Mouse (Mus musculus) embryonic facial prominence, embryonic 11.5 days (tissue): Measurements from ENCODE around the gene Ppcs. TPM values are rescaled to one million over a fixed set of nuclear protein-coding genes. Genes with fewer than 3 reads are reported as not detected.

Source experiments
- ATAC-seq: fragments of 200-750 bp; cut with Nextera tagmentation; replicated peaks from 2 replicates; pipeline ENCODE4 v1.8.0; 2017; ENCODE audit warnings: low read depth; ENCODE audit not compliant: insufficient number of reproducible peaks, low FRiP score, low TSS enrichment
- DNase-seq: peaks from one replicate; pipeline ENCODE4 v3.0.0-alpha.2; 2015; ENCODE audit warnings: low spot score
- H3K27ac ChIP-seq: fragments of 300-500 bp; sonication (generic); replicated peaks from 2 replicates; pipeline ENCODE4 v1.5.1; 2014; ENCODE audit warnings: mild to moderate bottlenecking, low read depth, low read length, control low read depth
- H3K27me3 ChIP-seq: fragments of 300-500 bp; sonication (generic); 2 replicates; pipeline ENCODE4 v1.6.1; 2014; ENCODE audit warnings: mild to moderate bottlenecking, low read length, moderate library complexity, mixed read lengths; ENCODE audit not compliant: control insufficient read depth, insufficient read depth
- H3K36me3 ChIP-seq: fragments of 300-500 bp; sonication (generic); replicated peaks from 2 replicates; pipeline ENCODE4 v1.6.1; 2014; ENCODE audit warnings: low read depth, mild to moderate bottlenecking, low read length, moderate library complexity, mixed read lengths; ENCODE audit not compliant: control insufficient read depth, insufficient read depth
- H3K4me1 ChIP-seq: fragments of 300-500 bp; sonication (generic); 2 replicates; pipeline ENCODE4 v1.6.1; 2014; ENCODE audit warnings: low read length, mixed read lengths; ENCODE audit not compliant: control insufficient read depth, insufficient read depth
- H3K4me2 ChIP-seq: fragments of 300-500 bp; sonication (generic); 2 replicates; pipeline ENCODE4 v1.6.1; 2014; ENCODE audit warnings: low read depth, mild to moderate bottlenecking, control low read depth, low read length, moderate library complexity
- H3K4me3 ChIP-seq: fragments of 300-500 bp; sonication (generic); 2 replicates; pipeline ENCODE4 v1.5.1; 2014; ENCODE audit warnings: low read depth, low read length, control low read depth
- H3K9ac ChIP-seq: fragments of 300-500 bp; sonication (generic); replicated peaks from 2 replicates; pipeline ENCODE4 v1.6.1; 2014; ENCODE audit warnings: mild to moderate bottlenecking, control low read depth, low read length
- H3K9me3 ChIP-seq: fragments of 300-500 bp; sonication (generic); replicated peaks from 2 replicates; pipeline ENCODE4 v1.6.1; 2016; ENCODE audit warnings: mild to moderate bottlenecking, low read length, inconsistent platforms, mixed read lengths; ENCODE audit not compliant: control insufficient read depth
- WGBS: fragments of 180-500 bp; shearing (Covaris S2); extraction: QIAGEN DNeasy Blood & Tissue Kit; methylation state at CpG from one replicate; pipeline ENCODE4 v1.1.7; 2014; 5-methylcytosine and 5-hydroxymethylcytosine counted together
- polyA plus RNA-seq: library from polyadenylated mRNA; unstranded; fragments of >200 nt; fragmentation: Nextera tagmentation; extraction: Ambion mirVana; gene quantifications from 2 replicates; pipeline ENCODE4 v1.2.1, GENCODE M21; 2014

Gene Ppcs
- polyA plus RNA-seq, 1 experiment from 2014 or later: 34.3 TPM

GRCm38 (mm10) chr4:119417270-119417669 is 5.0 kb downstream of the Ppcs start:
- Histone ChIP-seq H3K36me3 (no peaks in the 10 kb centered on the region), H3K27me3 (no peaks in the 10 kb centered on the region), H3K4me3 (no peak overlapping the region), H3K4me1 (no peaks in the 10 kb centered on the region; the same call in 1 of the 2 replicates), H3K9me3 (no peaks in the 10 kb centered on the region), H3K9ac (no peak overlapping the region), H3K4me2 (no peak overlapping the region), H3K27ac (no peak overlapping the region)
- 86% methylated on average over 3 of the region's 3 CpGs for WGBS
- DNase-seq: no peak
- ATAC-seq: no peak

GRCm38 (mm10) chr4:119415072-119415753 is 7.0 kb downstream of the Ppcs start, which contains the start of gene Ccdc30:
TSS of gene Ccdc30 (minus strand) at chr4:119415521.
- Histone ChIP-seq H3K9me3 (no peaks in the 10 kb centered on the region), H3K4me2 (peak within 1 kb of the TSS; percentile 86), H3K4me1 (no peaks in the 10 kb centered on the region), H3K36me3 (no peaks in the 10 kb centered on the region), H3K27me3 (no peaks in the 10 kb centered on the region), H3K9ac (peak within 1 kb of the TSS; percentile 59), H3K27ac (no peak within 1 kb of the TSS), H3K4me3 (peak within 1 kb of the TSS; percentile 44)
- WGBS: under 1% methylated on average over 49 of the region's 49 CpGs
- peak; percentile 100 for ATAC-seq
- peak; percentile 96 for DNase-seq

DNA sequence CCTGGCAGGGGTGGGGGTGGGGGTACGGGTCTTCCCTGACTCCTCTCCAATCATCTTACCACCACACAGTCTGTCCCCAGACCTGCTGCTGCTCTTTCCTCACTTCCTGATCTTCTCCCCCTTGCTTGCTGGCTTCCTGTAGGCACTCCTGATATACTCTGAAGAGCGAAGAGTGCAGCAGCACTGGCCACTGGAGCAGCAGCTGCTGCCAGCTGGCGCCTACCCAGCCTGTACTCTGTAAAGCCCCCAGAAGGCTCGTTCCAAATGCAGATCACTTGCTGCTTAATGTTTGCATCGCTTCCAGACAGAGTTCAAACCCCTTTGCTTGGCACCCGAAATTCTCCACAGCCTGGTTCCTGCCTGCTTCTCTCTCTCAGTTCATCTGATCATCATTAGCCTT is 9.4 kb downstream of the Ppcs start:
- Histone ChIP-seq H3K4me2 (no peak overlapping the region), H3K9ac (no peak overlapping the region), H3K27ac (no peak overlapping the region), H3K4me3 (no peak overlapping the region), H3K4me1 (no peaks in the 10 kb centered on the region), H3K9me3 (no peaks in the 10 kb centered on the region), H3K36me3 (no peaks in the 10 kb centered on the region), H3K27me3 (no peaks in the 10 kb centered on the region)
- no peak for ATAC-seq
- DNase-seq: no peak
- WGBS: 76% methylated on average over 6 of the region's 6 CpGs

- no peak overlapping the region for H3K4me3 ChIP-seq
- no peak for ATAC-seq
- H3K27me3 ChIP-seq: no peaks in the 10 kb centered on the region
- H3K9me3 ChIP-seq: no peaks in the 10 kb centered on the region
- H3K9ac ChIP-seq: no peak overlapping the region
- DNase-seq: no peak
- H3K4me2 ChIP-seq: no peak overlapping the region
- no peak overlapping the region for H3K27ac ChIP-seq
- no peaks in the 10 kb centered on the region for H3K36me3 ChIP-seq
- no peaks in the 10 kb centered on the region for H3K4me1 ChIP-seq
- 78% methylated on average over 10 of the region's 12 CpGs for WGBS
Measured at GRCm38 (mm10) chr4:119411877-119412650, 10.2 kb downstream of the Ppcs start.

- no peak for DNase-seq
- 95% methylated on average over 2 of the region's 2 CpGs for WGBS
Measured at GRCm38 (mm10) chr4:119403431-119403830, 18.8 kb downstream of the Ppcs start.

GRCm38 (mm10) chr4:119400896-119401295 is 21.3 kb downstream of the Ppcs start:
- 53% methylated on average over 7 of the region's 7 CpGs for WGBS
- Histone ChIP-seq H3K27me3 (no peaks in the 10 kb centered on the region), H3K9ac (no peak overlapping the region), H3K27ac (no peak overlapping the region), H3K4me2 (no peak overlapping the region), H3K4me3 (no peak overlapping the region), H3K4me1 (no peaks in the 10 kb centered on the region), H3K36me3 (no peaks in the 10 kb centered on the region), H3K9me3 (no peaks in the 10 kb centered on the region)
- DNase-seq: no peak
- ATAC-seq: no peak

More at GRCm38 (mm10) chr4:119403431-119403830, 18.8 kb downstream of the Ppcs start:
- no peak overlapping the region for H3K27ac ChIP-seq
- H3K4me3 ChIP-seq: no peak overlapping the region
- H3K36me3 ChIP-seq: no peaks in the 10 kb centered on the region
- ATAC-seq: no peak
- H3K9me3 ChIP-seq: no peaks in the 10 kb centered on the region
- no peak overlapping the region for H3K9ac ChIP-seq
- no peaks in the 10 kb centered on the region for H3K4me1 ChIP-seq
- H3K4me2 ChIP-seq: no peak overlapping the region
- no peaks in the 10 kb centered on the region for H3K27me3 ChIP-seq

DNA sequence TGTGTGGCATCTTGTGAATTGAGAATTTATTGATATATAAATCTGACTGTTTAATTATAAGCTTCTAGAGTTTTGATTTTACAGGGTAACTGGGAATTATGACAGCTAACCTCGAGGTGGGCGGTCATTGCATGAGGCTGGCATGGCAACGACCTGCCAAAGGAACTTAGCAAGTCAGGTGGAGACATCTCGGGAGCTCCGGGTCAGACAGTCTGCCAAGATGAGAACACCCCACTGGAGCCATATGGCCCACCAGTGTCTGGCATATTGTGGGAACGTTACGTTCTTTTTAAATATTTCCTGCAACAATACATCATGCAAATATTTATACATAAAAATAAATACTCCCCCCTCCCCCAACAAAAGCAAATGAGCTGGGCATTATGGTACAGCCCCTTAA is 23.5 kb downstream of the Ppcs start:
- no peak for DNase-seq
- no peak overlapping the region for H3K4me3 ChIP-seq
- no peaks in the 10 kb centered on the region for H3K27me3 ChIP-seq
- no peak overlapping the region for H3K27ac ChIP-seq
- H3K9ac ChIP-seq: no peak overlapping the region
- no peak for ATAC-seq
- H3K9me3 ChIP-seq: no peaks in the 10 kb centered on the region
- no peaks in the 10 kb centered on the region for H3K4me1 ChIP-seq
- H3K4me2 ChIP-seq: no peak overlapping the region
- 85% methylated on average over 7 of the region's 7 CpGs for WGBS
- no peaks in the 10 kb centered on the region for H3K36me3 ChIP-seq

GRCm38 (mm10) chr4:119390369-119390768 is 31.9 kb downstream of the Ppcs start:
- Histone ChIP-seq H3K9ac (no peak overlapping the region), H3K27me3 (no peaks in the 10 kb centered on the region), H3K9me3 (no peaks in the 10 kb centered on the region), H3K27ac (no peak overlapping the region), H3K4me2 (no peak overlapping the region), H3K36me3 (no peaks in the 10 kb centered on the region), H3K4me1 (no peaks in the 10 kb centered on the region), H3K4me3 (no peak overlapping the region)
- DNase-seq: peak; percentile 38
- no peak for ATAC-seq
- WGBS: 75% methylated on average over 1 of the region's 1 CpGs
